Mouse (Mus musculus) ES-E14 (cell line): ENCODE data around the gene Mysm1.

Source experiments
- CHD2 ChIP-seq: IDR thresholded peaks from 2 replicates; pipeline ENCODE4 v1.6.1; 2014; ENCODE audit warnings: mild to moderate bottlenecking, low read depth, low read length, inconsistent platforms
- HCFC1 ChIP-seq: IDR thresholded peaks from 2 replicates; pipeline ENCODE4 v1.6.1; 2012; ENCODE audit warnings: low read length, inconsistent platforms, borderline replicate concordance; ENCODE audit not compliant: insufficient read depth
- MAFK ChIP-seq: IDR thresholded peaks from 2 replicates; pipeline ENCODE4 v1.6.1; 2014; ENCODE audit warnings: mild to moderate bottlenecking, low read depth, low read length, inconsistent platforms; ENCODE audit not compliant: insufficient read depth
- ZC3H11A ChIP-seq: IDR thresholded peaks from 2 replicates; pipeline ENCODE4 v1.6.1; 2012; ENCODE audit warnings: low read depth, mild to moderate bottlenecking, inconsistent platforms, low read length, borderline replicate concordance
- ZNF384 ChIP-seq: IDR thresholded peaks from 2 replicates; pipeline ENCODE4 v1.6.1; 2012; ENCODE audit warnings: low read depth, low read length, inconsistent platforms

GRCm38 (mm10) chr4:94990204-94990603 lies 11.3 kb upstream of the Mysm1 start:
- TF ChIP-seq ZC3H11A (no peak), CHD2 (no peak), HCFC1 (no peak), ZNF384 (no peak), MAFK (peak; percentile 60; the same call in 1 of the 2 replicates)
